In genomic region chr6:83742761-83743160, GRCm38 (mm10) we compare ENCODE assay signal across 17 mouse cellular contexts. TPM values are rescaled to one million over a fixed set of nuclear protein-coding genes. Genes with fewer than 3 reads are reported as not detected.
A peak's percentile ranks its signal among the peaks of the same experiment; 100 is the strongest.
DNase-seq lines count a peak whose midpoint lies in the region; ATAC-seq lines count a peak whose summit lies in the region.
"Had no signal": no experiment of that assay in that cellular context is flagged by ENCODE, and none has a peak within 500 bp of the region (broad histone marks: within the 10 kb centered on the region; RNA-seq: fewer than 3 reads in every experiment).

TSS of gene Atp6v1b1 (plus strand) at chr6:83742990.

- no peaks in the 10 kb centered on the region for H3K9me3 ChIP-seq in kidney, embryonic 14.5 days (ENCODE audit: control insufficient read depth, low read length)
- H3K9me3 ChIP-seq in forebrain, embryonic 16.5 days (ENCODE audit: control insufficient read depth, low read length), result peaks cover 4% of the 10 kb centered on the region; the same call in 1 of the 2 replicates
- H3K9me3 ChIP-seq: limb, embryonic 10.5 days; liver, embryonic 15.5 days had no signal

- H3K27me3 ChIP-seq in kidney, embryonic 14.5 days (ENCODE audit: control insufficient read depth, insufficient read depth, low read length), result peaks cover 3% of the 10 kb centered on the region
- no peaks in the 10 kb centered on the region for H3K27me3 ChIP-seq in forebrain, embryonic 16.5 days (replicated peaks; ENCODE audit: control insufficient read depth, insufficient read depth, low read length)

- H3K9ac ChIP-seq in kidney, embryonic 14.5 days (ENCODE audit: low read depth, low read length), result no peak within 1 kb of the TSS
- H3K9ac ChIP-seq in forebrain, embryonic 16.5 days (replicated peaks; ENCODE audit: low read depth, low read length), result no peak within 1 kb of the TSS
- H3K9ac ChIP-seq: liver, embryonic 15.5 days had no signal

- no peak within 1 kb of the TSS for H3K4me3 ChIP-seq in kidney, embryonic 14.5 days (ENCODE audit: low read length)
- H3K4me3 ChIP-seq in forebrain, embryonic 16.5 days (replicated peaks; ENCODE audit: low read length), result no peak within 1 kb of the TSS
- H3K4me3 ChIP-seq: layer of hippocampus, adult 2 months; limb, embryonic 10.5 days; liver, embryonic 15.5 days; megakaryocyte, embryonic 14.5 days had no signal

- intact Hi-C loops in gastrocnemius, postnatal 36 days (cut with DNase I), result no loop called here

- H3K4me2 ChIP-seq in kidney, embryonic 14.5 days (replicated peaks; ENCODE audit: low read depth, low read length), result no peak within 1 kb of the TSS
- no peak within 1 kb of the TSS for H3K4me2 ChIP-seq in forebrain, embryonic 16.5 days (ENCODE audit: low read length)
- H3K4me2 ChIP-seq: liver, embryonic 15.5 days had no signal

- peak; percentile 76 for DNase-seq in kidney, adult 11 months
- no peak for DNase-seq in gonadal fat pad, adult 2 months (ENCODE audit: low read depth)
- DNase-seq in kidney, postnatal 14 days, result peak; percentile 64
- DNase-seq in gastrocnemius, postnatal 36 days, result no peak
- DNase-seq: adrenal gland, adult 2 months; cerebellum, adult 2 months had no signal

- no peaks in the 10 kb centered on the region for H3K36me3 ChIP-seq in kidney, embryonic 14.5 days (ENCODE audit: control insufficient read depth, insufficient read depth, low read length)
- H3K36me3 ChIP-seq in forebrain, embryonic 16.5 days (ENCODE audit: control insufficient read depth, insufficient read depth), result no peaks in the 10 kb centered on the region
- H3K36me3 ChIP-seq: limb, embryonic 10.5 days; liver, embryonic 15.5 days had no signal

- no peak for ATAC-seq in kidney, embryonic 14.5 days (ENCODE audit: low FRiP score, low TSS enrichment)
- ATAC-seq in forebrain, embryonic 16.5 days, result peak; percentile 71; the same call in 1 of the 2 replicates
- ATAC-seq in frontal cortex, adult (ENCODE audit: low TSS enrichment), result no peak
- ATAC-seq: CD4-positive, CD25-positive, alpha-beta regulatory T cell, adult 4 months had no signal

- no peaks in the 10 kb centered on the region for H3K4me1 ChIP-seq in kidney, embryonic 14.5 days (ENCODE audit: control insufficient read depth, insufficient read depth, low read length)
- H3K4me1 ChIP-seq in forebrain, embryonic 16.5 days (replicated peaks; ENCODE audit: control insufficient read depth, insufficient read depth, low read length), result no peaks in the 10 kb centered on the region; the same call in 1 of the 2 replicates

- H3K27ac ChIP-seq in kidney, embryonic 14.5 days (ENCODE audit: low read depth, low read length), result no peak within 1 kb of the TSS
- no peak within 1 kb of the TSS for H3K27ac ChIP-seq in forebrain, embryonic 16.5 days (ENCODE audit: low read length)
- H3K27ac ChIP-seq: layer of hippocampus, adult 2 months; limb, embryonic 10.5 days; liver, embryonic 15.5 days had no signal

- WGBS in kidney, embryonic 14.5 days, result 54% methylated on average over 5 of the region's 5 CpGs
- 65% methylated on average over 5 of the region's 5 CpGs for WGBS in forebrain, embryonic 16.5 days

RNA-seq across cellular contexts. Expression of gene Atp6v1b1, which starts in this region (rescaled TPM):
- polyA plus RNA-seq in kidney, embryonic 14.5 days (2014; fragmentation: Nextera tagmentation; extraction: Ambion mirVana), result 3.5 and 3.6 TPM in 2 replicates
- polyA plus RNA-seq in forebrain, embryonic 16.5 days (2015; fragmentation: Nextera tagmentation; extraction: Ambion mirVana), result 0.24 TPM in 2 replicates
- polyA plus RNA-seq in gonadal fat pad, adult 2 months (2012; rRNA removed), result 8.9 and 10.4 TPM in 2 replicates
- total RNA-seq in gastrocnemius, postnatal 36 days (2021), result not detected
- total RNA-seq: adrenal gland, adult 2 months; heart, postnatal 25 days; MEL had no signal
- polyA plus RNA-seq: adrenal gland, adult 2 months; CD4-positive, CD25-positive, alpha-beta regulatory T cell, adult 4 months; cerebellum, adult 2 months; limb, embryonic 10.5 days; liver, embryonic 15.5 days; neural tube, embryonic 14.5 days had no signal

Comparison
In these comparisons a context has a peak if more than half of its experiments do, and no peak if none do; other contexts are left out.
1. Peak in ATAC-seq in forebrain, embryonic 16.5 days; RNA of the gene not detected or under 1 TPM.
2. DNase-seq: peak in kidney, adult 11 months (single experiment) and kidney, postnatal 14 days (single experiment); none in gonadal fat pad, adult 2 months (single experiment) and gastrocnemius, postnatal 36 days (0 of 2).